Mouse (Mus musculus) olfactory bulb, adult 2 months (tissue): ENCODE results near the gene Lrrc51. TPM values are rescaled to one million over a fixed set of nuclear protein-coding genes. Genes with fewer than 3 reads are reported as not detected.

ENCODE experiments used
- H3K27ac ChIP-seq: fragments of 200-500 bp; 2 replicates; pipeline ENCODE4 v1.5.1; 2012; ENCODE audit warnings: low read depth, low read length; ENCODE audit not compliant: insufficient read depth
- H3K4me1 ChIP-seq: fragments of 200-500 bp; 2 replicates; pipeline ENCODE4 v1.6.1; 2012; ENCODE audit warnings: low read length; ENCODE audit not compliant: control insufficient read depth, insufficient read depth
- H3K4me3 ChIP-seq: fragments of 200-500 bp; 2 replicates; pipeline ENCODE4 v1.5.1; 2012; ENCODE audit warnings: mild to moderate bottlenecking, low read depth, low read length, moderate library complexity; ENCODE audit not compliant: insufficient read depth
- CTCF ChIP-seq: fragments of 200-500 bp; IDR thresholded peaks from 2 replicates; pipeline ENCODE4 v1.5.1; 2012; ENCODE audit warnings: low read depth, mild to moderate bottlenecking, low read length, moderate library complexity; ENCODE audit not compliant: insufficient read depth
- POLR2A ChIP-seq: fragments of 200-500 bp; IDR thresholded peaks from 2 replicates; pipeline ENCODE4 v1.6.1; 2012; ENCODE audit warnings: mild to moderate bottlenecking, low read depth, low read length, moderate library complexity; ENCODE audit not compliant: insufficient read depth
- WGBS: fragments of 180-500 bp; shearing (Covaris S2); methylation state at CpG from one replicate; pipeline ENCODE4 v1.1.7; 2018; 5-methylcytosine and 5-hydroxymethylcytosine counted together
- polyA plus RNA-seq: library from polyadenylated mRNA; stranded (reverse); fragments of >200 nt; gene quantifications from 2 replicates; pipeline ENCODE4 v1.2.4, GENCODE M21; 2012; ENCODE audit warnings: low replicate concordance; ENCODE audit not compliant: missing spikeins, insufficient read depth, insufficient read length

Lrrc51 gene
- polyA plus RNA-seq, 1 experiment, result not detected

DNA sequence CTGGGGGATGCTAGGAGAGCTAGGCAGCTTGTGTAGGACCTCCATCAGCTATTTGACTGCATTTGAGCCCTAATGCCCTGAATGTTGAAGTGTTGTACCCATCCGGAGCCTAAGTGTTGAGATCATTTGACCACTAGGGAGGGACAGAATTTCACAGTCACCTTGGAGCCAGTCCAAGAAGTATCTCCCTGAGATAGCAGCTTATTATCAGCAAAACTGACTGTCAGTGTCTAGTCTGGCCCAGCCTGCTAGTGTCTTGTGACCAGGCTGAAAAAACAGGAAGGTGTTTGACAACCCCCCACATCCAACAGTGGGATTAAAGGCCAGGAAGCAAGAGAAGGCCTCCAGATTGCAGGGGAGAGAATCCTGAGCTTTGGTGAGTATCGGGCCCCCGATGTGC, 62.4 kb downstream of the Lrrc51 start:
- WGBS, result 88% methylated on average over 3 of the region's 3 CpGs
- Histone ChIP-seq H3K4me3 (no peak overlapping the region), H3K4me1 (peaks cover 3% of the 10 kb centered on the region; the same call in 1 of the 2 replicates), H3K27ac (no peak overlapping the region)
- TF ChIP-seq CTCF (no peak), POLR2A (no peak)

- 91% methylated on average over 2 of the region's 2 CpGs for WGBS
- Histone ChIP-seq H3K4me3 (no peak within 1 kb of the TSS), H3K27ac (no peak within 1 kb of the TSS), H3K4me1 (peaks cover 3% of the 10 kb centered on the region; the same call in 1 of the 2 replicates)
- TF ChIP-seq POLR2A, result no peak
- no peak for TF ChIP-seq CTCF
Measured at GRCm38 (mm10) chr7:101870629-101871028, 63.1 kb downstream of the Lrrc51 start, which contains the start of gene Folr1. TSS of gene Folr1 (minus strand) at chr7:101870788.

DNA sequence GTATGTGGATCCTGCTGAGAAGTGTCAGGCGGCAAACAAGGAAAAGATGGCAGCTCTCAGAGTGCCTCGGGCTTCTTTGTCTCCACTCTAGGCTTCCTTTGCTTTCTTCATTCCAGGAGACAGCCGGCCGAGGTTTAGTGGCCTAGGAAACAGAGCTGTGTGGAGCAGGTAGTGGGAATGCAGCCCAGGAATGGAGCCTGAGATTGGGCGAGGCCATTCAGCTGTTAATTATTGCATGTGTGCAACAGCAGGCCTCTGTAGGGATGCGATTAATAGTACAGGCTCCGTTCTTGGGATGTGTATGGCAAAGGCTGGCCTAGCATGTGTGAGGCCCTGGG, 64.6 kb downstream of the Lrrc51 start:
- H3K27ac ChIP-seq, result no peak overlapping the region
- 65% methylated on average over 7 of the region's 7 CpGs for WGBS
- H3K4me3 ChIP-seq, result no peak overlapping the region
- TF ChIP-seq CTCF, result no peak
- TF ChIP-seq POLR2A, result no peak
- H3K4me1 ChIP-seq, result peaks cover 3% of the 10 kb centered on the region; the same call in 1 of the 2 replicates

DNA sequence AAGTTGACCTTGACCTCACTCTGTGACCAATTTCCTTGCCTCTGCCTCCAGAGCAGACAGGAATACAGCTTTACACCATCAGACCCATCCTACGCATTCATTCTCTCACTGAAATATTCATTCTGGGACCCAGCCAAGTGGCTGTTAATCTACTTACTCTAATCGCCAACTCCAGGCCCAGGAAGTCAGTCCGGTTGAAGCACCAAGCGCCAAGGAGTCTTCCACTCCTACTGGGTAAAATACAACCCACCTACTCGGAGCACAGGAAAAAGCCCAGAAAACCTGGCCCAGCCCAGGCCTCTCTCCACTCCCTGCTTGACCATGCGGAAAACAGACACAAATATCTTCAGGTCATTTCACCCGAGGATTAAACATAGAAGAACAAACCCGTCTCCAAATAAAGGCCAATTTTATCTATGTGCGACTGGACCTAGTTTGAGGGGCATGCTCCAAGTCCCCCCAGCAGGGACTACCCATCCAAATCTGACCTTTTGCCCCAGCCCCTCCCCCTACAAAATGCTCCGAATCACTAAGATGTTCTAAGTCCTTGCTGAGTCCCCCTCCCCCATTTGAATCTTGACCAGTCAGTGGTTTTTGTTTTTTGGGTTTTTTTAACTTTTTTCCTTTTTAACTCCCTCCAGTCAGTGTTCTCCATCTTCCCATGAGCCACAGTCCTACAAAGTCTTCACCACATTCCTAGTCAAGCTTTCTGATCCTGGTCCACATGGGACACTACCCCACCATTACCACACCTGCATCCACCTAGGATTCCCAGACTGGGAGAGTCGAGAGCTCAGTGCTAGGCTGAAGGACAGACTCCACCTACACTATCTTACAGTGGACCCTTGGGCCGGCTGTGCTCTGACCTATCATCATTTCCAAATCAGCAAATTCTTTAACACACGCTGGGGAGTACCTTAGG, 65.2 kb downstream of the Lrrc51 start:
- H3K4me3 ChIP-seq, result no peak overlapping the region
- TF ChIP-seq CTCF (no peak), POLR2A (no peak)
- H3K27ac ChIP-seq, result no peak overlapping the region
- H3K4me1 ChIP-seq, result peaks cover 3% of the 10 kb centered on the region; the same call in 1 of the 2 replicates
- WGBS, result 67% methylated on average over 13 of the region's 13 CpGs

DNA sequence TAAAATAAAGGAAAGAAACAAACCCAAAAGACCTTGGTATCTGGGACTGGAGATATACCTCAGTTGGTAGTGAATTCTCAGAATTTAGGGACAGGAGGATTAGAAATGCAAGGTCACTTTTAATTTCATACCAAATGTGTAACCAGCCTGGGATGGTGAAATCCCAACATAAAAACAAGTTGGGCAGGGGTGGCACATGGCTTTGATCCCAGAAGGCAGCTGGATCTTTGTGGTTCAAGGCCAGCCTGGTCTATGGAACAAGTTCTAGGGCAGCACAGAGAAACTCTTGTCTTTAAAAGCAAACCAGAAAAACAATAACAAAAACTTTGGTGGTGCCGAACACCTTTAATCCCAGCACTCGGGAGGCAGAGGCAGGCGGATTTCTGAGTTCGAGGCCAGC, 66.2 kb downstream of the Lrrc51 start:
- Histone ChIP-seq H3K4me3 (no peak overlapping the region), H3K4me1 (peaks cover 3% of the 10 kb centered on the region; the same call in 1 of the 2 replicates), H3K27ac (no peak overlapping the region)
- WGBS, result 99% methylated on average over 4 of the region's 4 CpGs
- TF ChIP-seq CTCF, result no peak
- no peak for TF ChIP-seq POLR2A

DNA sequence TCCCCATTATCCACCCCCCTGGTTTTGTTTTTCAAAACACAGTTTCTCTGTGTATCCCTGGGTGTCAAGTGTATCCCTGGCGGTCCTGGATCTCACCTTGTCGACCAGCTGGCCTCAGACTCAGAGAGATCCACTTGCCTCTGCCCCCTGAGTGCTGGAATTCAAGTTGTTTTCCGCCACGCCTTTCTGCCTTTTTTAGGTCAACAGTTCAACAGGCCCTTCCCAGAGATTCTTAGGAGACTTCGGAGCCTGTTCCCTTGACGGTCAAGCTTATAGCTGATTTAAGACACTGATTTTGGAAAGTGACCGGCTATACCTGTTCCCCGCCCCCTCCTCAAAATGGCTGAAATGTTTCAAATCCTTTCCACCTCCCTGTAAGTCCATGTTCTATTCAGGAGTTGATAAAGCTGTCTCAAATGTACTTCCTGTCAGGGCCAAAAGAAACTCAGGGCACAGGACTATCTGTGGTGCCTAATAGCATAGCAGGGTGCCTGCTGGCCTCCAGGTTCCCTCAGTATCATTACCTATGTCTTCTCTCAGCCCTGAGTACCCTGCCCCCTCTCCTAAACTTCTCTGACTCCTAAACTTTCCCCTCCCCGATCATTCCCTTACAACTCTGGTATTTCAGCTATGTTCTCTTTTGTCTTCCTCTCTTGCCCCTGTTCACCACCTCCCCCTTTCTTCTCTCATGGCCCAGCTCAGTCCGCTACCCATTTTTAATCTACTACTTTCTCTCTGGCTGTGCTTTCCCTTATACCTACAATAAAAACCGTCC, 67.0 kb downstream of the Lrrc51 start:
- WGBS, result 82% methylated on average over 11 of the region's 11 CpGs
- peaks cover 3% of the 10 kb centered on the region; the same call in 1 of the 2 replicates for H3K4me1 ChIP-seq
- TF ChIP-seq CTCF, result no peak
- no peak for TF ChIP-seq POLR2A
- no peak overlapping the region for H3K4me3 ChIP-seq
- no peak overlapping the region for H3K27ac ChIP-seq

- TF ChIP-seq POLR2A, result no peak
- TF ChIP-seq CTCF, result no peak
- Histone ChIP-seq H3K4me1 (no peaks in the 10 kb centered on the region), H3K27ac (no peak within 1 kb of the TSS), H3K4me3 (no peak within 1 kb of the TSS)
- 78% methylated on average over 3 of the region's 3 CpGs for WGBS
Measured at GRCm38 (mm10) chr7:101863415-101863814, 70.3 kb downstream of the Lrrc51 start, which contains the start of gene Anapc15. TSS of gene Anapc15 (plus strand) at chr7:101863715.

Other genes with a start within 250 kb of the Lrrc51 start
- not detected in 2 replicates for gene Phox2a, start 115.6 kb downstream of the Lrrc51 start, polyA plus RNA-seq
- not detected in 2 replicates for gene Inppl1, start 95.7 kb downstream of the Lrrc51 start, polyA plus RNA-seq
- not detected in 2 replicates for gene Folr2, start 76.7 kb downstream of the Lrrc51 start, polyA plus RNA-seq
- gene Anapc15, start 70.2 kb downstream of the Lrrc51 start, polyA plus RNA-seq, result not detected in 2 replicates
- gene Folr1, start 63.1 kb downstream of the Lrrc51 start, polyA plus RNA-seq, result not detected in 2 replicates
- not detected in 2 replicates for gene Lamtor1, start 28.0 kb downstream of the Lrrc51 start, polyA plus RNA-seq
- not detected in 2 replicates for gene Tomt, start 27.5 kb downstream of the Lrrc51 start, polyA plus RNA-seq
- 257 TPM in 1 of 2 replicates, not detected in the other for gene Numa1, start 216 bp upstream of the Lrrc51 start, polyA plus RNA-seq
- not detected in 2 replicates for gene Il18bp, start 84.8 kb upstream of the Lrrc51 start, polyA plus RNA-seq
- gene Rnf121, start 131.6 kb upstream of the Lrrc51 start, polyA plus RNA-seq, result not detected in 2 replicates
- gene Xndc1, start 131.6 kb upstream of the Lrrc51 start, polyA plus RNA-seq, result not detected in 2 replicates
- not detected in 2 replicates for gene Xntrpc, start 131.8 kb upstream of the Lrrc51 start, polyA plus RNA-seq
- not detected in 2 replicates for gene Trpc2, start 149.2 kb upstream of the Lrrc51 start, polyA plus RNA-seq
- gene Art1, start 167.8 kb upstream of the Lrrc51 start, polyA plus RNA-seq, result not detected in 2 replicates
- gene Art5, start 175.6 kb upstream of the Lrrc51 start, polyA plus RNA-seq, result not detected in 2 replicates
- not detected in 2 replicates for gene Chrna10, start 182.9 kb upstream of the Lrrc51 start, polyA plus RNA-seq